Mouse (Mus musculus): ENCODE measurements around the gene Taar7d.
A peak's percentile ranks its signal among the peaks of the same experiment; 100 is the strongest.
"Not testable (repeated sequence)": the region's sequence is repeated elsewhere in the genome, so short reads cannot be mapped to it uniquely, and the experiment has no call there.

Taar7d gene

GRCm38 (mm10) chr10:24026922-24027321 lies at the start of gene Taar7d:
TSS of gene Taar7d (plus strand) at chr10:24027222.
- DNase-seq (ENCODE audit: low read depth, low spot score), result no peak

- no peak for DNase-seq (ENCODE audit: low read depth, low spot score)
Measured at GRCm38 (mm10) chr10:23977958-23978357, 49.1 kb upstream of the Taar7d start.

- peak; percentile 75 for DNase-seq (ENCODE audit: low read depth, low spot score)
Measured at GRCm38 (mm10) chr10:23978901-23979705, 47.9 kb upstream of the Taar7d start.

- no peak for DNase-seq (ENCODE audit: low read depth, low spot score)
Measured at GRCm38 (mm10) chr10:23985546-23985945, 41.5 kb upstream of the Taar7d start, which contains the start of gene Taar6. TSS of gene Taar6 (minus strand) at chr10:23985646.

- no peak for DNase-seq (ENCODE audit: low read depth, low spot score)
Measured at GRCm38 (mm10) chr10:23986419-23986818, 40.6 kb upstream of the Taar7d start.

- no peak for DNase-seq (ENCODE audit: low read depth, low spot score)
Measured at GRCm38 (mm10) chr10:23993381-23993780, 33.6 kb upstream of the Taar7d start, which contains the start of gene Taar7a. TSS of gene Taar7a (minus strand) at chr10:23993481.

GRCm38 (mm10) chr10:23999639-24000038 lies 27.4 kb upstream of the Taar7d start, which contains the start of gene Taar7b:
TSS of gene Taar7b (plus strand) at chr10:23999939.
- no peak for DNase-seq (ENCODE audit: low read depth, low spot score)

- no peak for DNase-seq (ENCODE audit: low read depth, low spot score)
Measured at GRCm38 (mm10) chr10:24006442-24006841, 20.6 kb upstream of the Taar7d start.

GRCm38 (mm10) chr10:24007034-24007433 lies 20.0 kb upstream of the Taar7d start:
- no peak for DNase-seq (ENCODE audit: low read depth, low spot score)

GRCm38 (mm10) chr10:24008143-24008542 lies 18.9 kb upstream of the Taar7d start:
- no peak for DNase-seq (ENCODE audit: low read depth, low spot score)

- no peak for DNase-seq (ENCODE audit: low read depth, low spot score)
Measured at GRCm38 (mm10) chr10:24031347-24031746, 4.3 kb downstream of the Taar7d start.

GRCm38 (mm10) chr10:24037314-24037713 lies 10.3 kb downstream of the Taar7d start, which contains the start of gene Taar7e:
TSS of gene Taar7e (plus strand) at chr10:24037614.
- DNase-seq (ENCODE audit: low read depth, low spot score), result no peak

GRCm38 (mm10) chr10:24040120-24040869 lies 13.3 kb downstream of the Taar7d start:
- no peak for DNase-seq (ENCODE audit: low read depth, low spot score)

GRCm38 (mm10) chr10:24049210-24049609 lies 22.2 kb downstream of the Taar7d start, which contains the start of gene Taar7f:
TSS of gene Taar7f (plus strand) at chr10:24049510.
- DNase-seq (ENCODE audit: low read depth, low spot score), result no peak

GRCm38 (mm10) chr10:24052039-24052438 lies 25.0 kb downstream of the Taar7d start:
- DNase-seq (ENCODE audit: low read depth, low spot score), result no peak

- no peak for DNase-seq (ENCODE audit: low read depth, low spot score)
Measured at GRCm38 (mm10) chr10:24058986-24059385, 32.0 kb downstream of the Taar7d start.

GRCm38 (mm10) chr10:24074751-24075150 lies 47.7 kb downstream of the Taar7d start:
- not testable (repeated sequence) for DNase-seq (ENCODE audit: low read depth, low spot score)

- not testable (repeated sequence) for DNase-seq (ENCODE audit: low read depth, low spot score)
Measured at GRCm38 (mm10) chr10:24076200-24076599, 49.2 kb downstream of the Taar7d start, which contains the start of gene Taar8a. TSS of gene Taar8a (plus strand) at chr10:24076500.
